Mouse (Mus musculus) lung, adult 2 months (tissue): ENCODE measurements around the gene Rab33b. TPM values are rescaled to one million over a fixed set of nuclear protein-coding genes. Genes with fewer than 3 reads are reported as not detected.

Experiments
- DNase-seq: peaks from one replicate; pipeline ENCODE4 v3.0.0; 2022
- H3K4me1 ChIP-seq: fragments of 200-500 bp; 2 replicates; pipeline ENCODE4 v1.6.1; 2011; ENCODE audit warnings: low read length; ENCODE audit not compliant: control insufficient read depth, insufficient read depth
- H3K4me3 ChIP-seq: fragments of 200-500 bp; replicated peaks from 2 replicates; pipeline ENCODE3; 2011; ENCODE audit warnings: low read depth, mild to moderate bottlenecking, control low read depth, low read length; ENCODE audit errors: extremely low read depth
- CTCF ChIP-seq: fragments of 200-500 bp; IDR thresholded peaks from 2 replicates; pipeline ENCODE4 v1.5.1; 2011; ENCODE audit warnings: mild to moderate bottlenecking, low read length, control low read depth; ENCODE audit not compliant: insufficient read depth
- POLR2A ChIP-seq: fragments of 200-500 bp; IDR thresholded peaks from 2 replicates; pipeline ENCODE4 v1.6.1; 2011; ENCODE audit warnings: low read depth, mild to moderate bottlenecking, control low read depth, low read length, borderline replicate concordance; ENCODE audit errors: extremely low read depth
- WGBS: fragments of 180-500 bp; shearing (Covaris S2); methylation state at CpG from one replicate; pipeline ENCODE4 v1.1.7; 2018; 5-methylcytosine and 5-hydroxymethylcytosine counted together
- polyA plus RNA-seq: library from polyadenylated mRNA; depleted of rRNA; stranded (reverse); fragments of >200 nt; gene quantifications from 2 replicates; pipeline ENCODE4 v1.2.3, GENCODE M21; 2012

Rab33b gene
- polyA plus RNA-seq, 1 experiment: 16.6 TPM

DNA sequence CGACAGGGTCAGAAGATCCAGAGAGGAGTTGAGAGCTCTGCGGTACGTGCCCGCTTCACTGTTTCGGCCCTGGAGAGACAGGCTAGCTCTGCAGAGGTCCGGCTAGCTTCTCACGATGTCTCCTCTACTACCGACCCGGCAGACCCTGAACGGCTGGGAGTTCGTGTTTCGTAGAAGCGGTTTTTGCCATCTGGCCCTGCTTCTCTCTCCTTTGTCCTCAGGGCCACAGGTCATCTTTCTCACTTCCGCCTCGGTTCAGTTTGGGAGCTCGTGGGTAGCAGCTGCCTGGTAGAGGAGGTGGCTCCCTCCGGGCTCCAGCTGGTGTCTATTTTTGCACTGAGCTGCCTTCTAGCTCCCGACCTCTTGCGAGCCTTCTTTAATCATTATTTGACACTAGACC is 21.7 kb downstream of the Rab33b start:
- 59% methylated on average over 19 of the region's 19 CpGs for WGBS
- no peak for DNase-seq
- no peak overlapping the region for H3K4me3 ChIP-seq
- H3K4me1 ChIP-seq: no peaks in the 10 kb centered on the region
- TF ChIP-seq CTCF (no peak), POLR2A (no peak)

DNA sequence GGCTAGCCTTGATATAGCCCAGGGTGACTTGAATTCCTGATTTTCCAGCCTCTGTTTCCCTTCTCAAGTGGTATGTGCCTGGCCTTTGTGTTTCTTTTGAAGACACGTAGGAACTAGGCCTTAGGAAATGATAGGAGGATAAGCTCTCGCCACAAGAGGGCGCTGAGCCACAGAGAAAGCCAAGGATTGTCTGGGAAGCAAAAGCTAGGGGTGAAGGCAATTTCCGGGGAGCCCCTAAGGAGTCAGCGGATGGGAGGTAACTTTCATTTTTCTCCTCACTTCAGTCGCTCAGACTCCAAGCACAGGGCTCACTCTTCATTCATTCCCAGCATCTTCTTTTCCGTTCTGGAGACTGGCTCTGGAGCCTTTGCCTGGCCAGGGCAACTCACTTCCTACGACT is 27.2 kb downstream of the Rab33b start:
- TF ChIP-seq POLR2A (no peak), CTCF (peak; percentile 80)
- Histone ChIP-seq H3K4me3 (peak overlapping the region; percentile 42), H3K4me1 (no peaks in the 10 kb centered on the region)
- DNase-seq: peak; percentile 79
- WGBS: 12% methylated on average over 8 of the region's 8 CpGs

DNA sequence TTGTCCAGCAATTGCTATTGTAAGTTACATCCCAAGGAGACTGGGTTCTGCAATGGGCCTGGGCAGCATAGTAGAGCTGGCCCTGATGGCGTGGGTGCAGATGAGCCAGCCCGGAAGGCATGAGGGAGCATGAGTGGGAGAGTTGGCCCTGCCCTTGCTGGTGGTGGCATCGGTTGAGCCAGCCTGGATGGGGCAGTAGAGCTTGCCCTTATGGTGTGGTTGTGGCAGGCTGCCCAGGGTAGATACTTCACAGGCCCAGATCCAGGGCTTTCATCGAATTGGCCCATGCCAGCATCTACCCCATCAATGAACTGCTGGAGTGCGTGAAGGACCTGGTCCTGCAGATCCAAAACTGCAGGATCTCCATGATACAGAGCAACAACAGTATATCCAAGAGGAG is 28.3 kb downstream of the Rab33b start:
- no peak for DNase-seq
- H3K4me1 ChIP-seq: no peaks in the 10 kb centered on the region
- TF ChIP-seq POLR2A: no peak
- no peak for TF ChIP-seq CTCF
- no peak overlapping the region for H3K4me3 ChIP-seq
- 74% methylated on average over 5 of the region's 5 CpGs for WGBS

DNA sequence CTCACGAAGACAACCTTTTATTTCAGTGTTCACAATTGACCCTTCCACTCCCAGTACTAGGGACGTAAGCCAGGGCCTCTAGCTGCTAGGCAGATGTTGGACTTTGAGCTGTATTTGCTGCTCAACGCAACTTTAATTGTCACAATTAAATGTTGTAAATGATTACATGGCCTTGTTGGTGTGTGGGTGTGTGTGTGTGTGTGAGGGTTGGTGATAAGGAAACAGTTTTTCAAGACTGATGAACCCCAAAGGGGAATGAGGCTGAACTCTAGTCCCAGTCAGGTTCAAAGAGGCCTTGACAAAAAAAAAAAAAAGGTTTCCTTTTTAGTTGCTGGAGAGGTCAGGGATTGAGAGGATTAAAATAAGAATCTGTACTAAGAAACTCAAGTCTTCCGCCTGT is 33.7 kb downstream of the Rab33b start:
- TF ChIP-seq CTCF (no peak), POLR2A (no peak)
- WGBS: 86% methylated on average over 4 of the region's 4 CpGs
- DNase-seq: no peak
- no peaks in the 10 kb centered on the region for H3K4me1 ChIP-seq
- H3K4me3 ChIP-seq: no peak overlapping the region

DNA sequence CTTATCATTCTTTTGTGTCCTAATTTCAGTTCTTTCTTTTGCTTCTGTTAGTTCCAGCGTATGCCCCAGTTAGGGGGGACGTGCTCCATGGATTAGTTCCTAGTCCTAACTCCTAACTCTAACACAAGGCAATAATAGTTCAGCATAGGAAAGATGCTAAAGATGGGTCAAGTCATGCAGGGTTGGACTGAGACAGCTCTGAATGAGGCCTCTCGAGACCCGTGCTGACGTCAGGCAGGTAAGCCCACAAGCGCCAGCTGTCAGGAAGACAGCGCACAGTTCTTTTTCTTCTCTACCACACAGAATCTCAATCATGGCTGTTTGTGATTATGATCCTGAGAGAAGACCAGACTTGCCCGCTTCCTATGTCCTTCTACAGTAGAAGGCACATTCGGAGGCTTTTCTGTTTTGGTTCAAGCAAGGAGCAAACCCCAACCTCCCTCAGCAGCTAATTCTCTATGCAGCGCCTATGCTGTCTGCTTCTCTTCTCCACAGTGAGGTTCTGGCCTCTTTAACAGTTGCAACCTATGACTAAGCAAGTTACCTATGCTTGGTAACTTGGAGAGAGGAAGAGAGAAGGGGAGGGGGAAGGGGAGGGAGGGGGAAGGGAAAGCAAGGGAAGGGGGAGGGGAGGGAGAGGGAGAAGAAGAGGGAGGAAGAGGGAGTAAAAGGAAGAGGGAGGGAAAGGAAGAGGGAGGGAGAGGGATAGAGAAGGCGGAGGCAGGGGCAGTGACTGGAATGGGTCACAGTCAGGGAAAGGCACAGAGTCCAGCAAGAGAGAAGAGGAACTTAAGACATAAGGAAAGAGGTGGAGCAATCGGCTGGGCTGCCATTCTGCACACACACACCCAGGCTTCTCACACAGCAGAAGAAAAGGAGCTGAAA is 34.4 kb downstream of the Rab33b start:
- WGBS: 74% methylated on average over 12 of the region's 12 CpGs
- Histone ChIP-seq H3K4me1 (no peaks in the 10 kb centered on the region), H3K4me3 (no peak overlapping the region)
- no peak for DNase-seq
- no peak for TF ChIP-seq POLR2A
- TF ChIP-seq CTCF: no peak

DNA sequence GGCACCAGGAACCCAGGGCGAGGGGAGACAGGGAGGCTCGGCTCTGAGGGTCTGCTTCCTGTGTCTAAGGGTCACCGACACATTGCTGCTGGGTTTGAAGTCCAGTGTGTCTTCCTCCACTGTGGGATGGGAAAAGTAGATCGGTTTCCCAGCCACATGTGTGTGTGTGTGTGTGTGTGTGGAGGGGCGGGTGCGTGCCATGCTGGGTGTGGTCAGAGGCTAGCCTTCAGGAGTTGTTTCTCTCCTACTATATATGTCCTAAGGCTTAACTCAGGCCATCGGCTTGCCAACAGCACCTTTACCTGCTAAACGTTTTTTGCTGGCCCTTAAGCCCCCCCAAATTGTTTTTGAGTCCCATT is 35.0 kb downstream of the Rab33b start:
- TF ChIP-seq POLR2A (no peak), CTCF (no peak)
- H3K4me1 ChIP-seq: no peaks in the 10 kb centered on the region
- no peak for DNase-seq
- no peak overlapping the region for H3K4me3 ChIP-seq
- WGBS: 64% methylated on average over 8 of the region's 8 CpGs

DNA sequence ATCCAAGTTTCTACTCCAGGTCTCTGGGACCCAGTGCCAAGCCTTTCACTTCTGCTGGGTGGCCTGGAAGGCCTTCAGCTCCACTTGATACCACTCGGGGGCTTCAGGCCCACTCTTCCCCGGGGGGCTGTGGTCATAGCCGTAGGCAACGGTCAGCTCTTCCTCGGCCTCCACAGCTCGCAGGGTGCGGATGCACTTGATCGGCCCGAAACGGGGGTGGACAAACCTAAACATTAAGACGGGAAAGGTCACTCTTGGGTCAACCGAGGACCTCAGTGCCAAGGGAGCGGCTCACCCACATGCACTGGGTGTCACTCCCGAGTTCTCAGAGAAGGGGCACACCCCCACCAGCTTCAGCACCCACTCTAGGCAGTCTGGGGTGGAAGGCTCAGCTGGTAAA is 37.5 kb downstream of the Rab33b start:
- TF ChIP-seq CTCF (no peak), POLR2A (no peak)
- Histone ChIP-seq H3K4me3 (no peak overlapping the region), H3K4me1 (no peaks in the 10 kb centered on the region)
- DNase-seq: no peak
- WGBS: 80% methylated on average over 14 of the region's 14 CpGs

DNA sequence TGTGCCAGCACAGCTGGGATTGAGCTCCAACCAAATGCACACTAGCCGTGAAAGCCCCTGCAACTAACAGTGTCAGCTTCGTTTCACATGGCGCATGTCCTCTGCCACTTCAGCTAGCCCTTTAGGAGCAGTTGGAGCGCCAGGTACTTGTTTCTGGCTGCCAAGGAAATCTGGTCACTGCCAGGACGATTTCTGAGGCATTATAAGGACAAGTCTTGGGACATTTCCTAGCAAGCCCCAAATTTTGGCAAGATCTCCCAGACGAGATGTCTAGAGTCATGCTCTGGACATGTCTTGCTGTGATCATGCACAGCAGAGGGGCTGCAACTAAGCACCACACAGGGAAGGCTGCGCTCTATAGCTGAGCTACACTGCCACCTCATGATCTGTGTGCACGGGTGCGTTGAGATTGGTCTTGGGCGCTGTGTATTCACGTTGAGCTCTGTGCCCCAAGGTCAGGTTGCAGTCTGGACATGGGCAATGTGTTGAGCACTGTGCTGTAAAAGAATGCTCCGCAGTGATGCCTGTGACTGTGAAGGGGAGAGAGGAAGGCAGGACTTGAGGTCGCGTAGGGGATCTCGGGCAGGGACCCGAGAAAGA is 41.6 kb downstream of the Rab33b start:
- WGBS: 81% methylated on average over 16 of the region's 16 CpGs
- no peak for DNase-seq
- Histone ChIP-seq H3K4me3 (no peak overlapping the region), H3K4me1 (no peaks in the 10 kb centered on the region)
- no peak for TF ChIP-seq POLR2A
- TF ChIP-seq CTCF: no peak

DNA sequence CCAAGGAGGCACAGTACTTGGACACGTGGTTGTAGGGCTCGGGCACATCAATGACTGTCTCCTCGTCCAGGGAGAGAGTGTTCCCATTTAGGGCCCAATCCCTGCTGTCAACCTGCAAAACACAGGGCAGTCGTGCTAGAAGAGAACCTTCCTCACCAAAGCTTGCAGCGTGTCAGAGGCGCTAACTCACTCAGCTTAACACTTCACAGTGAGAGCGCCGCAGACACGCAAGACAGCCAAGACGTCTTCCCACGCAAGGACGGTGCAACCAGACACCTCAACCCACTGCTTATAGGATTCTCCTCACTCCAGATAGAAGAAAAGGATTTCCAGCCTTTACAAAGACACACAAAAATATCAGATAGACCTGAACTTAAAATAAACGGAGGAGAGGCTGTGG is 43.2 kb downstream of the Rab33b start:
- Histone ChIP-seq H3K4me1 (no peaks in the 10 kb centered on the region), H3K4me3 (no peak overlapping the region)
- DNase-seq: no peak
- 89% methylated on average over 13 of the region's 13 CpGs for whole genome bisulfite sequencing
- TF ChIP-seq CTCF: no peak
- TF ChIP-seq POLR2A: no peak

DNA sequence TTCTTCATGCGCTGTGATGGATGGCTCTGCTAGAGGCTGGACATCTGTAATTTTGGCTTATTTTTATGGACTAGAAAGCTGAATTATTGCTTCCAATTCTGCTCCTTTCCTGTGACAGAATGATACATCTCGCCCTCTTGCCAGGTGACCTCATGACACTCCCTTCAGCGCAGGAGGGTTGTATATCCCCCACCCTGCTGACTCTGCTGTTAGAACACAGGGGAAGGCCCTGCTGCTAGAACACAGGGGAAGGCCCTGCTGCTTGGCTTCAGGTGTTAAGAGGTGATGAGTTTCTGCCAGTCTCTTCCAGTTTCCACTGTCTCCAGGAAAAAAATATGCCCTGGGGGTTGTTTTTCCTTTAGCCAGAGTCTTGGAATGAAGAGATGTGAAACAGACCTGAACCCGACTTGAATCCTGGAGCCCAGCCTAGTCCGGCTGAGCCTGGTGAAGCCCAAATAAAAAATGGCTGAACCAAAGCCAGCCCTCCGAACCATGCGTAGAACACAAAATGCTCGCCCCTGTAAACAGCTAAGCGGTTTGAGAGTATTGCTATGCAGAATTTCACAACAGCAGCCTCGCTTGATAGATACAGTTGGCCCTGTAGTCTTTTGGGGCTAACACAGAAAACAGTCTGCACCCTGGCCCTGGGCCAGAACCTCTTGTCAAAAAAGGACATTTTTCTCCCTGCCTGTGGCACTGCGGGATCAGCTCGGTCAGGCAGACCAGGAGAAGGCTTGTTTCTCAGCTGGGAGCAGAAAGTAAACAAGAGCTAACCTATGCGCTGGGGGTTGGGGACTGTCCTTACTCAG is 48.0 kb downstream of the Rab33b start:
- Histone ChIP-seq H3K4me1 (0 out of 2 replicates have a peak, but pooled peaks cover 2% of the 10 kb centered on the region), H3K4me3 (no peak overlapping the region)
- DNase-seq: peak; percentile 30
- no peak for TF ChIP-seq POLR2A
- TF ChIP-seq CTCF: no peak
- 53% methylated on average over 13 of the region's 13 CpGs for WGBS
